Mouse (Mus musculus): ENCODE measurements around the gene Galnt10.

DNA sequence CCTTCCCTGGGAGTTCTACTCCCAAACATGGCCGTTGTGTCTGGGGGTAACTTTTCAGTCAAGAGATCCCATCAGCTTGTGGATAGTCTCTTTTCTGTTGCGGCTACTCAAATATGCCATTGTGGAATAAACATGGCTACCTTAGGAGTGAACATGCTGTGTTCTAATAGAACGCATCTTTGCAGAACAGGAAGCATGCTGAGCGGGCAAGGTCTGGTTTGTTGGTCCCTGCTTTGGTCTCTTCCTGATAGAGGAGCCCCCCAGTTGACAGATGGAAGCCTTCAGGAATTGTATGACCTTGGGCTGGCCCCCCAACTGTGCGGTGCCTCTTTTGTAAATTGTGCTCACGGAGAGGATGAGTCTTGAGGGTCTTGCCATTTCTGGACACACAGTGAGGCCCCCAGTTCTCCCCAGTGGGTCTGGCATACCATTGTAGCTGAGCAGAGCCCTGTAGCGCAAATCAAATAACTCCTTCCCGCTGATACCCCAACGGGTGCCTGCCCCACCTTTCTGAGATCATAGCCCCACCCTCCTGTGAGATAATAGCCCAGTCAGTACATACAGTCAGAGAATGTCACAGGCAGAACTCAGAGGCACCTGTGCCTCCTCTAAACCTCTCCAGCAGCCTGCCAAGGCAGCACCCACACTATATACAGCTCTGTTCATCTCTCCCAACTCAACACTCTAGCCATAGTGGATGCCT is 12.3 kb downstream of the Galnt10 start:
- TF ChIP-seq CTCF (IDR thresholded peaks at IDR 0.05; ENCODE audit: low read depth, low read length) (no peak), GATA1 (IDR thresholded peaks at IDR 0.05; ENCODE audit: borderline replicate concordance, low read length) (no peak)

Measured in G1E (cell line).